Mouse (Mus musculus): ENCODE results near the gene Itpa.

Itpa gene

DNA sequence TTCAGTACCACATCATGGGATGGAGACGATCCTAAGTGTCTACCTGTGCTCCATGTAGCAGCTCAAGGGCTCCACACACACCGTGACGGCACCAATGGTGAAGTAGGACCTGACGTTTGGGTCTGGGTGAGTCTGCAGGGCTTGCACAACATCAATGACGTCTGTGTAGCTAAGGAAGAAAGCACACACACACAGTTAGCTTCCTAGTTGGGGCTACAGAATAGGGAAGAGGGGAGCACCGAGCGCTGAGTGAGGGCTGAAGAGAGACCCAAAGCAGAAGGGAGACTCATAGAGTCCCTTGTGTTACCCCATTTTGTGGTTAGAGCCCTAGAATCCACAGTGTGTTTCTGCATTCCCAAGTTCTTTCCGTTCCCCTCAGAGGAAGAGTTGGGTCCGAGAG lies 63.3 kb downstream of the Itpa start:
- no peak for DNase-seq

All from thymus, postnatal 36 days (tissue).